Mouse (Mus musculus) thymus, adult 2 months (tissue): ENCODE measurements around the gene Parp3. TPM values are rescaled to one million over a fixed set of nuclear protein-coding genes. Genes with fewer than 3 reads are reported as not detected.
"Not testable (repeated sequence)": the region's sequence is repeated elsewhere in the genome, so short reads cannot be mapped to it uniquely, and the experiment has no call there.

Experiments
- DNase-seq: peaks from one replicate; pipeline ENCODE4 v3.0.0; 2021
- H3K27ac ChIP-seq: fragments of 200-500 bp; 2 replicates; pipeline ENCODE4 v1.5.1; 2012; ENCODE audit warnings: low read length, control low read depth; ENCODE audit not compliant: control insufficient read depth, insufficient read depth
- H3K27me3 ChIP-seq: fragments of 200-500 bp; 2 replicates; pipeline ENCODE4 v1.6.1; 2012; ENCODE audit warnings: mild to moderate bottlenecking, low read length, moderate library complexity, mixed read lengths; ENCODE audit not compliant: control insufficient read depth, insufficient read depth
- H3K36me3 ChIP-seq: fragments of 200-500 bp; 2 replicates; pipeline ENCODE4 v1.6.1; 2012; ENCODE audit warnings: mild to moderate bottlenecking, low read length, moderate library complexity; ENCODE audit not compliant: control insufficient read depth, insufficient read depth
- H3K4me1 ChIP-seq: fragments of 200-500 bp; replicated peaks from 2 replicates; pipeline ENCODE4 v1.6.1; 2012; ENCODE audit warnings: low read length; ENCODE audit not compliant: control insufficient read depth, insufficient read depth
- H3K4me3 ChIP-seq: fragments of 200-500 bp; 2 replicates; pipeline ENCODE4 v1.5.1; 2012; ENCODE audit warnings: mild to moderate bottlenecking, low read length, control low read depth, moderate library complexity; ENCODE audit not compliant: control insufficient read depth, insufficient read depth
- CTCF ChIP-seq: fragments of 200-500 bp; IDR thresholded peaks from 2 replicates; pipeline ENCODE4 v1.5.1; 2012; ENCODE audit warnings: mild to moderate bottlenecking, control low read depth, low read length, moderate library complexity, borderline replicate concordance; ENCODE audit not compliant: control insufficient read depth, poor library complexity, insufficient read depth; ENCODE audit errors: extremely low read depth
- POLR2A ChIP-seq: fragments of 200-500 bp; IDR thresholded peaks from 2 replicates; pipeline ENCODE4 v1.6.1; 2012; ENCODE audit warnings: mild to moderate bottlenecking, low read length, control low read depth, moderate library complexity; ENCODE audit not compliant: control insufficient read depth, poor library complexity, insufficient read depth; ENCODE audit errors: extremely low read depth
- WGBS: fragments of 180-500 bp; shearing (Covaris S2); methylation state at CpG from one replicate; pipeline ENCODE4 v1.1.7; 2018; 5-methylcytosine and 5-hydroxymethylcytosine counted together
- polyA plus RNA-seq: library from polyadenylated mRNA; depleted of rRNA; stranded (reverse); fragments of >200 nt; gene quantifications from 2 replicates; pipeline ENCODE4 v1.2.3, GENCODE M21; 2012

Gene Parp3
- polyA plus RNA-seq, 1 experiment = 69.5 TPM

DNA sequence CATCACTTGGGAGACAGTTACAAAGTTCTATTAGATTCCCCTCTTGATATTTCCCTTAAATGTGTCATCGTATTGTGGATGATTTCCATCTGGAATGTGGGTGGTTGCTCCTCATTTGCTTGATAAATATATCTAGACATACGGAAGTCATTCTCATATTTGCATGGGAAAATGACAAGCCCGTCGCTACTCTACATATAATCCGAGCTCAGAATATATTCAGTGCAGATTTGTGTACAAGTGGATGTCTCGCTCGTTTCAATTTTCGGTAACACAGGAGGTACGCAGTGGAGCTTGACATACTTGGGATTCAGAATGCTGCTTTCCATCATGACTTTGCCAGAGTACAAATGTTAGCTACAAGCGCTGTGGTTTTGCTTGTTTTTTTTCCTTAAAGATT is 32.6 kb upstream of the Parp3 start:
- 96% methylated on average over 10 of the region's 10 CpGs for WGBS
- no peak for DNase-seq

DNA sequence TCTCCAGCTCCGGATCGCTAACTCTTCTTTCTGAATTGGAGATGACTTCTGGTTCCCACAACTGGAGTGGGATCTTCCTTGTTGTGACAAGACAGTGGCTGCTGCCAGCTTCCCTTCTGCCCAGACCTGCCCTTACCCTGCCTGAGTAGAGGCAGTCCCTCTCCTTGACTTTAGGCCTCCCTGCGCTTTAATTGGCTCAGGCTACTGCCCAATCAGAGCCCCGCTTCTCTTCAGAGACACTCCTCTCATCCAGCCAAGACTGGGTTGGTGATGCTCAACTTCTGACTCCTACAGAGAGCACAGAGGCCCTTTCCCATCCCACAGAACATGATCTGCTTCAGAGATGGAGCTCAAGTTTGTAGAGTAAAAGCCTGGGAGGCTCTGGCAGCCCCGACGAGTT is 27.5 kb upstream of the Parp3 start:
- 85% methylated on average over 6 of the region's 6 CpGs for WGBS
- no peak for TF ChIP-seq POLR2A
- TF ChIP-seq CTCF = no peak
- H3K36me3 ChIP-seq = no peaks in the 10 kb centered on the region

More for the DNA sequence above, 32.6 kb upstream of the Parp3 start:
- H3K27ac ChIP-seq = no peak overlapping the region
- H3K4me1 ChIP-seq = no peaks in the 10 kb centered on the region
- no peaks in the 10 kb centered on the region for H3K27me3 ChIP-seq
- no peaks in the 10 kb centered on the region for H3K36me3 ChIP-seq
- no peak overlapping the region for H3K4me3 ChIP-seq
- TF ChIP-seq POLR2A (no peak), CTCF (no peak)

DNA sequence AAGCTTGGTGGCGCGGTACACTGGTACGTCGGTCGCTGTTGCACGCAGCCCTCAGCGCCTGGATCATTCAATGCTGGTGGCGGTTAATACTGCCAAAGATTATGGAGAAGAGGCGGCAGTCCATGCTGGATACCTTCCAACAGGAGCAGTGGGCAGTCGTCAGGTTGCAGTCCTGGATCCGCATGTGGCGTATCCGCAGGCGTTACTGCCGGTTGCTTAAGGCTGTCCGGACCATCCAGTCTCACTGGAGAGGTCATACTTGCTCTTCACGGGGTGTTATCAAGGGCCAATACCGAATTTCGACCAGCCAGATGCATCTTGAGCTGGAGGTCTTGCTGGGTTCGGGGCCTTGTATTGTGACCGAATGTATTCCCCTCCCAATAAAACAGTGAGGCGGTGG is 25.1 kb upstream of the Parp3 start:
- 93% methylated on average over 22 of the region's 22 CpGs for WGBS
- H3K27me3 ChIP-seq = no peaks in the 10 kb centered on the region
- no peaks in the 10 kb centered on the region for H3K36me3 ChIP-seq
- H3K27ac ChIP-seq = no peak overlapping the region
- no peak overlapping the region for H3K4me3 ChIP-seq
- TF ChIP-seq POLR2A (no peak), CTCF (no peak)
- no peaks in the 10 kb centered on the region for H3K4me1 ChIP-seq
- DNase-seq = no peak

More for the DNA sequence above, 27.5 kb upstream of the Parp3 start:
- DNase-seq = no peak
- Histone ChIP-seq H3K27me3 (no peaks in the 10 kb centered on the region), H3K27ac (no peak overlapping the region), H3K4me3 (no peak overlapping the region), H3K4me1 (no peaks in the 10 kb centered on the region)

DNA sequence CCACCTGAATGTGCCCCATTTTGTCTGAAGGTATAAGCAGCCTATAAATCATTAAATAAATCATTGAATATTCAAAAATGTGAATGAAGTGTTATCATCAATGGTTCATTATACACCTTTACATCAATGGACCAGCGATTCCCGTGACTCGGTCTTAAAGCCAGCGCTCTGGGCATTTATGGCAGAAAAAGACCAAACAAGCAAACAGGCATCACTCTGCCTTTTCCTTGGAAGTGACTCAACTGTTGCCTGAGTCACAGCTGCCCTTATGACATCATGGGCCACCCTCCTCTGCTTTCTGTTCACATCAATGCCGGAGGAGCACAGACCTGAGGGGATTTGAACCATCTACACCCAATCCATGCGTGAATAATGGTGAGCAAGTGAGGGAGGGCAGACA is 22.9 kb upstream of the Parp3 start, which contains the start of gene Iqcf1:
Gene Iqcf1, plus strand, starts transcription at position 301 of the 400 bp plus-strand sequence.
- Histone ChIP-seq H3K27ac (no peak within 1 kb of the TSS), H3K4me1 (no peaks in the 10 kb centered on the region), H3K36me3 (no peaks in the 10 kb centered on the region), H3K27me3 (no peaks in the 10 kb centered on the region), H3K4me3 (no peak within 1 kb of the TSS)
- no peak for DNase-seq
- WGBS = 95% methylated on average over 6 of the region's 6 CpGs
- TF ChIP-seq POLR2A (no peak), CTCF (no peak)

DNA sequence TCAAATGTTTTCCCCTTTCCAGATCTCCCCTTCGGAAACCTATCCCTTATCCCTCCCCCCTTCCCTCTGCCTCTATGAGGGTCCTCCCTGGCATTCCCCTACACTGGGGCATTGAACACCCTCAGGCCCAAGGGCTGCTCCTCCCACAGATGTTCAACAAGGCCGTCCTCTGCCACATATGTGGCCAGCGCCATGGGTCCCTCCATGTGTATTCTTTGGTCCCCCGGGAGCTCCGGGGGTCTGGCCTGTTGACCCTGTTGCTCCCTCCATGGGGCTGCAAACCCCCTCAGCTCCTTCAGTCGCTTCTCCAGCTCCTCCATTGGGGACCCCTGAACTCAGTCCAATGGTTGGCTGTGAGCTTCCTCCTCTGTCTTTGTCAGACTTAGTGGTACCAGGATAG is 10.9 kb upstream of the Parp3 start:
- H3K4me1 ChIP-seq, DNase-seq, H3K4me3 ChIP-seq, H3K27me3 ChIP-seq, H3K27ac ChIP-seq, H3K36me3 ChIP-seq: not testable (repeated sequence)
- WGBS = 94% methylated on average over 6 of the region's 6 CpGs

DNA sequence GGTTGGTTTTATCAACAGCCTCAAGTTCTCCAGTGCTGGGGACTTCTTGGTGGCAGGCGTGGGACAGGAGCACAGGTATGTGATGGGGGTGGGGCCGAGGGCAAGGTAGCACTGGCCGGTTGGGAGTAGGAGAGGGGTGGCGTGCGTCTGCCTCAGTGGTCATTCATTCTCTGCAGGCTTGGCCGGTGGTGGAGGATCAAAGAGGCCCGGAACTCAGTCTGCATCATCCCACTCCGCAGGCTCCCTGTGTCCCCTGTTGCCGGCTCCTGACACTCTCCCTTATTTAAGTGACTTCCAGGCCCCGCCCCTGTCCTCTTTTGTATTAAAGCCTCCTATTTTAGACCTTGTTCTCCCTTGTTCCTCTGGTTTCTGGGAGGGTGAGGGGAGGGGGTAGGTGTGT is 8.3 kb upstream of the Parp3 start:
- DNase-seq = no peak
- Histone ChIP-seq H3K4me3 (no peak overlapping the region), H3K36me3 (no peaks in the 10 kb centered on the region), H3K27me3 (no peaks in the 10 kb centered on the region), H3K4me1 (no peaks in the 10 kb centered on the region), H3K27ac (no peak overlapping the region)
- TF ChIP-seq POLR2A (no peak), CTCF (no peak)
- WGBS = 97% methylated on average over 10 of the region's 10 CpGs

DNA sequence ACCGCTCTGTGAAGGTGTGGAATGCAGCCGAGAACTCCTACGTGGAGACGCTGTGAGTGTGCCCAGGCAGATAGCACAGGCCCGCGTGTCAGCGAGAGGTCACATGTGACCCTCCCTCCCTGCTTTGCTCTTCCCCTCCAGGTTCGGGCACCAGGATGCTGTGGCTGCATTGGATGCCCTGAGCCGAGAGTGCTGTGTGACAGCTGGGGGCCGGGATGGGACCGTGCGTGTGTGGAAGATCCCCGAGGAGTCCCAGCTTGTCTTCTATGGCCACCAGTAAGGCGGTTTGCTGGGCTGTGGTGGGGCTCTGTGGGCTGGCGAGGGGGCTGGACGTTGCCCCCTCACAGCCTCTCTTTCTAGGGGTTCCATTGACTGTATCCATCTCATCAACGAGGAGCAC is 6.9 kb upstream of the Parp3 start:
- Histone ChIP-seq H3K27ac (no peak overlapping the region), H3K27me3 (no peaks in the 10 kb centered on the region), H3K4me3 (no peak overlapping the region), H3K4me1 (no peaks in the 10 kb centered on the region), H3K36me3 (no peaks in the 10 kb centered on the region)
- TF ChIP-seq CTCF = no peak
- no peak for TF ChIP-seq POLR2A
- 96% methylated on average over 17 of the region's 17 CpGs for WGBS
- DNase-seq = no peak
